Comparison of ENCODE assay signal across 11 mouse cellular contexts in the genomic region with DNA sequence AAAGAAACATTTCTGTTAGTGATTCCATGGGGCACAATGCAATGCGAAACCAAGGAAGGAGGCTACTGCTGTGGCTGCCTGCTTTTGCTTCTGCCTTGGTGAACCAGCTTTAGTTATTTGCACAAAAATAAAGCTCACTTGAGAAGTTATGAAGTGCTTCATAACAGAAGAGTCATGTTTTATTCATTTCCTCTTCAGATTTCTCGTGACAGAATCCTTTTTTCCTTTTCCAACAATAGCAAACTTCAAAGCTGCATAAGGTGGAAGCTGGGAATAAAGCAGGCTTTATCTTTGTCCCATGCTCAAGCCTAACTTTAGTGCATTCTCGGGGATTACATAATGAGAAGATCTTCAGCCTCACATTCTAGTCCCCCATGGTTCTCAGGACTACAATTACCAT.
"Had no signal": no experiment of that assay in that cellular context is flagged by ENCODE, and none has a peak within 500 bp of the region (broad histone marks: within the 10 kb centered on the region; RNA-seq: fewer than 3 reads in every experiment).

No protein-coding gene starts in this region.

- ATAC-seq: intestine, embryonic 16.5 days had no signal

- H3K36me3 ChIP-seq: kidney, embryonic 15.5 days; limb, embryonic 12.5 days; neural tube, embryonic 12.5 days; stomach, embryonic 15.5 days had no signal

- H3K4me2 ChIP-seq: kidney, embryonic 15.5 days; limb, embryonic 12.5 days; neural tube, embryonic 12.5 days; stomach, embryonic 15.5 days had no signal

- H3K9ac ChIP-seq: kidney, embryonic 15.5 days; limb, embryonic 12.5 days; liver, embryonic 14.5 days; neural tube, embryonic 12.5 days; stomach, embryonic 15.5 days had no signal

- H3K27me3 ChIP-seq: kidney, embryonic 15.5 days; limb, embryonic 12.5 days; neural tube, embryonic 12.5 days; stomach, embryonic 15.5 days had no signal

- H3K27ac ChIP-seq: kidney, embryonic 15.5 days; limb, embryonic 12.5 days; liver, embryonic 14.5 days; neural tube, embryonic 12.5 days; stomach, embryonic 15.5 days had no signal

- H3K4me1 ChIP-seq: kidney, embryonic 15.5 days; limb, embryonic 12.5 days; neural tube, embryonic 12.5 days; stomach, embryonic 15.5 days had no signal

- H3K4me3 ChIP-seq: kidney, embryonic 15.5 days; limb, embryonic 12.5 days; neural tube, embryonic 12.5 days; stomach, embryonic 15.5 days had no signal

- H3K9me3 ChIP-seq: kidney, embryonic 15.5 days; limb, embryonic 12.5 days; neural tube, embryonic 12.5 days; stomach, embryonic 15.5 days had no signal

- DNase-seq: kidney, adult 2 months; kidney, postnatal 14 days; liver; lung, adult 18-20 months; thymus, postnatal 4 days had no signal
